Mouse (Mus musculus) heart, embryonic 10.5 days (tissue): ENCODE data around the gene Eno2. TPM values are rescaled to one million over a fixed set of nuclear protein-coding genes. Genes with fewer than 3 reads are reported as not detected.
"Not testable (repeated sequence)": the region's sequence is repeated elsewhere in the genome, so short reads cannot be mapped to it uniquely, and the experiment has no call there.

Source experiments
- DNase-seq: peaks from one replicate; pipeline ENCODE4 v3.0.0-alpha.2; 2017; ENCODE audit warnings: low spot score
- H3K27ac ChIP-seq: fragments of 300-500 bp; sonication (generic); 2 replicates; pipeline ENCODE4 v1.5.1; 2016; ENCODE audit warnings: mild to moderate bottlenecking
- H3K27me3 ChIP-seq: fragments of 300-500 bp; sonication (generic); 2 replicates; pipeline ENCODE4 v1.6.1; 2016; ENCODE audit warnings: mild to moderate bottlenecking; ENCODE audit not compliant: poor library complexity, insufficient read depth, severe bottlenecking
- H3K36me3 ChIP-seq: fragments of 300-500 bp; sonication (generic); 2 replicates; pipeline ENCODE4 v1.6.1; 2016; ENCODE audit warnings: mild to moderate bottlenecking, moderate library complexity
- H3K4me1 ChIP-seq: fragments of 300-500 bp; sonication (generic); 2 replicates; pipeline ENCODE4 v1.6.1; 2016; ENCODE audit warnings: mild to moderate bottlenecking
- H3K4me3 ChIP-seq: fragments of 300-500 bp; sonication (generic); 2 replicates; pipeline ENCODE4 v1.5.1; 2016; ENCODE audit warnings: mild to moderate bottlenecking, moderate library complexity
- H3K9me3 ChIP-seq: fragments of 300-500 bp; sonication (generic); 2 replicates; pipeline ENCODE4 v1.6.1; 2016; ENCODE audit warnings: mild to moderate bottlenecking, moderate library complexity
- WGBS: fragments of 180-500 bp; shearing (Covaris S2); methylation state at CpG from one replicate; pipeline ENCODE4 v1.1.7; 2016; 5-methylcytosine and 5-hydroxymethylcytosine counted together
- polyA plus RNA-seq: library from polyadenylated mRNA; unstranded; fragments of >200 nt; fragmentation: Nextera tagmentation; extraction: Ambion mirVana; gene quantifications from 2 replicates; pipeline ENCODE4 v1.2.1, GENCODE M21; 2016

Gene Eno2
- polyA plus RNA-seq, 1 experiment from 2014 or later: 4.5 TPM

DNA sequence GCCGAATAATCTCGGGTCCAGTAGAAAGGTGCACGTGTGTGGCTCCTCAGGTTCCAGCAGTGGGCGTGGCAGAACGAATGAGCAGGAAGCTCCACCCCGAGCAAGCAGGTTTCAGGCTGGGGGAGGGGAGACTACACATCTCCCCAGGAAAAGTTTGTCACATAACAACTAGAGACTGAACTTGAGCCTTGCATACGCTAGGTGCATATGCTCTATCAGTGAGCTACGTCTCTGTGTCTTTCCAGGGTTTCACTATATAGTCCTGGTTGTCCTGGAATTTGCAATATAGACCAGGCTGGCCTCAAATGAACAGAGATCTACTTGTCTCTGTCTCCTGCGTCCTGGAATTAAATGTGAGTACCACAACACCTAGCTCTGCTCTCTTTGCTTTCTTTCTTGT is 32.9 kb upstream of the Eno2 start:
- H3K9me3 ChIP-seq, H3K27me3 ChIP-seq, H3K4me1 ChIP-seq, H3K36me3 ChIP-seq, DNase-seq: not testable (repeated sequence)
- WGBS: 9% methylated on average over 7 of the region's 9 CpGs
- Histone ChIP-seq H3K4me3 (peak overlapping the region; percentile 45), H3K27ac (peak overlapping the region; percentile 62)

DNA sequence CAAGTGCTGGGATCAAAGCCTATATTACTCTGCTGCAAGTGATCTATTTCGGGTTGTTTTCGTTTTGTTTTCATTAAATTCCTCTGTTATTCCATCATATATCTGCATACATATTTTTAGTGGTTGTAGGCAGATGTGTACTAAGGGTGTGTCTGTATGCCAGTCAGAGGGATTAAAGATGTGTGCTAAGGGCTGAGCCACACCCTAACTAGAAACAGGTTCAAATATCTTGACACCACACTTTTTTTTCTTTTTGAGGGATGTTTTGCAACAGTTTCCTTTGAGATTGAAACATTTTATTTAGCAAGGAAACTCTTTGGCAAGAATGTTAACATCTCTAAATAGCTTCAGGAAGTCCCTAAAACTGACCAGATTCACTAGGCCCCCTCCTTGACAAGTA is 26.7 kb upstream of the Eno2 start:
- no peaks in the 10 kb centered on the region for H3K4me1 ChIP-seq
- no peaks in the 10 kb centered on the region for H3K27me3 ChIP-seq
- H3K4me3 ChIP-seq: no peak overlapping the region
- H3K27ac ChIP-seq: no peak overlapping the region
- no peak for DNase-seq
- WGBS: 79% methylated on average over 2 of the region's 2 CpGs
- no peaks in the 10 kb centered on the region for H3K9me3 ChIP-seq
- no peaks in the 10 kb centered on the region for H3K36me3 ChIP-seq

DNA sequence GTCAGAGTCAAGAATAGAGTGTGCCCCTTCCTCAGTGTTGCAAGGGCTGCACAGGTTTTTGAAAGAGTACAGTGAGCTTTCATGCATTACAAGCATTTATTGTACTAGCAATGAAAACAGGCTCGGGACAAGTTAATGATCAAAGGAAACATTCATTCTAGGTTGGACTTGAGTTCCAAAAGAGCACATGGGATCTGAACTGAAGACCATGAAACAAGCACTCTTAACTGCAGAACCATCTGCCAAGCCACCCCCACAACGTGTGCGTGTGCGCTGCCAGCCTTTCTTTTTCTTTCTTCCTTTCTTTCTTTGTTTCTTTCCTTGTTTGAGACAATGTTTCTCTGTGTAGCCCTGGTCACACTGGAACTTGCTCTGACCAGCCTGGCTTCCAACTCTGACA is 26.3 kb upstream of the Eno2 start:
- Histone ChIP-seq H3K4me3 (no peak overlapping the region), H3K27ac (no peak overlapping the region), H3K4me1 (no peaks in the 10 kb centered on the region), H3K9me3 (no peaks in the 10 kb centered on the region), H3K27me3 (no peaks in the 10 kb centered on the region), H3K36me3 (no peaks in the 10 kb centered on the region)
- WGBS: 84% methylated on average over 4 of the region's 4 CpGs
- no peak for DNase-seq

DNA sequence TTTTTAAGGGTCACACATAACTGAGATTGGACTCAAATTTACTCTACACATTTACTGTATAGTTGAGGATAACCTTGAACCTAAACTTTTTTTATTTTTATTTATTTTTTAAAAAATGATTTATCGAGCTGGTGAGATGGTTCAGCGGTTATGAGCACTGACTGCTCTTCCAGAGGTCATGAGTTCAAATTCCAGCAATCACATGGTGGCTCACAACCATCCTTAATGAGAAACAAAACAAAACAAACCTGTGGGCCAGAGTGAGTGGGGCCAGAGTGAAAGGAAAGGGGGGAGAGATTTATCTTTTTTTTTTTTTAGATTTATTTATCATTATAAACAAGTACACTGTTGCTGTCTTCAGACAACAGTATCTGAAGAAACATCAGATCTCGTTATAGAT is 22.4 kb upstream of the Eno2 start:
- no peak for DNase-seq
- no peak overlapping the region for H3K27ac ChIP-seq
- 80% methylated on average over 3 of the region's 3 CpGs for WGBS

DNA sequence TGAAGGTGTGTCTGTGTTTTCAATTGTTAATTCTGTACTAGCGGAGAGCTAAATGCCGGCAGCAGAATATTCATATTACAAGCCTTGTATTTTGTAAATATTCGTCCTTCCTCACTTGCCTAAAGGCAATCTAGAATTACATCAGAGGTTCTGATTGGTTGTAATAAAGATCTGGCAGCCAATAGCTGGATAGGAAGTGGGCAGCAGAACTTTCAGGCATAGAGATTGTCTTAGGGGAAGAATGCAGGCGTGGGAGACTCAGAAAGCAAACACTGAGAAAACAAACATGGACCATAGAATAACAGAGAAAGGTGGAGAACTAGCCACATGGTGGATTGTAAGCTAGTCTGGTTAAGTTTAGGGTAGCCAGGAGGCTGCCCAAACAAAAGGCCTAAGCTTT is 20.6 kb upstream of the Eno2 start:
- 67% methylated on average over 4 of the region's 4 CpGs for WGBS

More for the DNA sequence above, 22.4 kb upstream of the Eno2 start:
- no peaks in the 10 kb centered on the region for H3K9me3 ChIP-seq
- H3K4me1 ChIP-seq: no peaks in the 10 kb centered on the region
- no peaks in the 10 kb centered on the region for H3K27me3 ChIP-seq
- no peaks in the 10 kb centered on the region for H3K36me3 ChIP-seq
- H3K4me3 ChIP-seq: no peak overlapping the region

DNA sequence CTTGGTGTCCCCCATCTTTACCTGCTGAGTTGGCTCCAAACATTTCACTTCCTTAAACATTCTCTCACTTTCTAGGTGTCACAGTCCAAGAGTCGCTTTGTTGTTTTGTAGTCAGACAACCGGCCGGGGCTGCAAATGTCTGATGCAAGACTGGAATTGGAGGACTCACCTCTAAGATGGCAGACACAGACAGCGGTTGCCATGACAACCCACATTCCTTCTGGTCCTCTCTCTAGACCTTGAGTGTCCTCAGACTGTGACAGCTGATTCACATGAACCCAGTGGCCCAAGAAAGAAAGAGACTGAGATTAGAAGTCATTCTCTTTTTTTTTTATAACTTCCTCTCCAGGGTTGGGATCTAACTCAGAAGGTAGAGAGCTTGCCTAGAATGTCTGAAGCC is 20.0 kb upstream of the Eno2 start:
- Histone ChIP-seq H3K27me3 (no peaks in the 10 kb centered on the region), H3K4me3 (no peak overlapping the region), H3K4me1 (no peaks in the 10 kb centered on the region), H3K9me3 (no peaks in the 10 kb centered on the region), H3K27ac (no peak overlapping the region), H3K36me3 (no peaks in the 10 kb centered on the region)
- no peak for DNase-seq
- WGBS: 81% methylated on average over 4 of the region's 4 CpGs

More for the DNA sequence above, 20.6 kb upstream of the Eno2 start:
- H3K4me3 ChIP-seq: no peak overlapping the region
- DNase-seq: no peak
- H3K36me3 ChIP-seq: no peaks in the 10 kb centered on the region
- H3K4me1 ChIP-seq: no peaks in the 10 kb centered on the region
- H3K27me3 ChIP-seq: no peaks in the 10 kb centered on the region
- H3K27ac ChIP-seq: no peak overlapping the region
- H3K9me3 ChIP-seq: no peaks in the 10 kb centered on the region

DNA sequence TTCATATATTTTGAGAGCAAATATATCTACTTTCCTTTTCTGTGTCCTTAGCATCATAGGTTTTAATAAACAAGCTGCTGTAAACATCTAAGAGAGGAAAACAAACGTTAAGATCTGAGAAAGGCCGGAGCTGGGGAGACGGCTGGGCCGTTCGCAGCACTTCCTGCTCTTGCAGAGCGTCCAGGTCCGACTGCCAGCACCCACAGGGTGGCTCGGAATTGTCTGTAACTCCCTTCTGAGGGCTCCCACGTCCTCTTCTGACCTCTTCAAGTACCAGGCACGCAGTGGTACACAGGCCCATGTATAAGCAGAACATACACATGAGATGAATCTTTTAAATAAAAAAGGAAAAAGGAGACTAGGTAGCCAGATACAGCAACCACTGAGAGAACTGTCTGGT is 18.2 kb upstream of the Eno2 start:
- no peak overlapping the region for H3K27ac ChIP-seq
- no peaks in the 10 kb centered on the region for H3K9me3 ChIP-seq
- WGBS: 77% methylated on average over 10 of the region's 10 CpGs

DNA sequence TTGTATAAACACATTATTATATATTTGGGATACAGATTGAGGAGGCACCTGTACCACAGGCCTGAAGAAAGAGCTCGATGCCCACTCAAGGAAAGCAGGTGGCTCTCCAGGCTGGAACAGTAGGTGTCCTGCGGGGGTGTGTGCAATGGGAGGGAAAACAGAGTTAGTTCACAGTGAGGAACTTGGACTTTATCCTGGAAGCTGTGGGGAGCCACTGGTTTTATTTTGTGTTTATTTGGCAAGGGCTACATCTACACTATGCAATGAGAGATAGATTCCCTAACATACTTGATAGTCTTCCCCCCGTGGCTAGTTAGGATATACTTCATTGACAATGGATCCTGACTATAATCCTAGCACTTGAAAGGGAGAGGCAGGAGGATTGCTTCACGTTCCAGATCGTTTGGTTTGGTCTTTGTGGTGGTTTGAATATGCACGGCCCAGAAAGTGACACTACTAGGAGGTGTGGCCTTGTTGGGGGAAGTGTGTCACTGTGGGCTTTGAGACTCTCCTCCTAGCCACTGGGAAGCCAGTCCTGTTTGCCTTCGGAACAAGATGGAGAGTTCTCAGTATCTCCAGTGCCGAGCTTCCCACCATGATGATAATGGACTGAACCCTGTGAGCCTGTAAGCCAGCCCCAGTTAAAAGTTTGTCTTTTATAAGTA is 17.4 kb upstream of the Eno2 start:
- H3K27ac ChIP-seq: no peak overlapping the region

More for the DNA sequence above, 18.2 kb upstream of the Eno2 start:
- Histone ChIP-seq H3K36me3 (no peaks in the 10 kb centered on the region), H3K27me3 (no peaks in the 10 kb centered on the region), H3K4me1 (peaks cover under 1% of the 10 kb centered on the region; the same call in 1 of the 2 replicates), H3K4me3 (no peak overlapping the region)
- DNase-seq: no peak

DNA sequence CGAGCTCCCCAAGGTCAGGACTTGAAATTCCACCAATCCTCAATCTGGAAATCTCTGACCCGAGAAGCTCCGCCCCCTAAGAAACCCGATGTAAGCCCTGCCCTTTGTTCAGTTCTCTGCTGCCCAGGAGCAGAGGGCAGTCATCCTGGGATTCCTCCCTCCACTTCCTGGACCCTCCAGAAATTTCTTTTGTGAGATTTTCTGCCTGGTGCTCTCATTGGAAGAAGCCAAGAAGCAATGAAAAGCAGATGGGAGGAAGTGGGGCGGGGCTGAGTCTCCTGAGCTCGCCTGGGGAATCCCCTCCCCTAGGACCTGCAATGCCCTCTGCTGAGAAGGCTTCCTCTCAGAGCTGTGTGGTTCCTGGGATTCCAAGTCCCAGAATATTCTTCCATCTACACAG is 13.0 kb upstream of the Eno2 start:
- H3K27ac ChIP-seq: peak overlapping the region; percentile 63; the same call in 1 of the 2 replicates
- peak overlapping the region; percentile 32 for H3K4me3 ChIP-seq
- 23% methylated on average over 6 of the region's 6 CpGs for WGBS
- H3K4me1 ChIP-seq: peaks cover 23% of the 10 kb centered on the region
- DNase-seq: no peak
- H3K9me3 ChIP-seq: no peaks in the 10 kb centered on the region
- no peaks in the 10 kb centered on the region for H3K36me3 ChIP-seq
- H3K27me3 ChIP-seq: peaks cover 33% of the 10 kb centered on the region

More for the DNA sequence above, 17.4 kb upstream of the Eno2 start:
- WGBS: 58% methylated on average over 8 of the region's 8 CpGs
- no peak for DNase-seq
- Histone ChIP-seq H3K9me3 (no peaks in the 10 kb centered on the region), H3K27me3 (no peaks in the 10 kb centered on the region), H3K36me3 (no peaks in the 10 kb centered on the region), H3K4me3 (no peak overlapping the region), H3K4me1 (peaks cover 6% of the 10 kb centered on the region; the same call in 1 of the 2 replicates)

DNA sequence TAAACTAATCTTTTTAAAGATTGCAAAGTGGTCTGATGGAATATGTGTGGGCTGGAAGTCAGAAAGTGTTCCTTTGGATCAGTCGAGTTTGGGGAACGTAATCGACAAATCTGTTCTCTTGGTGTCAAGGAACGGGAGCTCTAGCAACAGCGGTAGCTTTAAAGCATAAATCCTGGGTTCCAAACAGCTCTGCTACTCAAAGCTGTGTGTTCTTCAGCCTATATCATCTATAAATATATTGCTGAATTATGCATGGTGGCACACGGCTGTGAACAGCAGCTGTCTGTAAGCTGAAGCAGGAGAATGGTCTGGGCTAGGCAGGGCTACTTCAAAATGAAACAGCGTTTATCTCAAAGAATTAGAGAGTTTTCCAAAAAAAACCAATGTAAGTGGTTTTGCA is 11.4 kb upstream of the Eno2 start:
- no peaks in the 10 kb centered on the region for H3K36me3 ChIP-seq
- no peaks in the 10 kb centered on the region for H3K9me3 ChIP-seq
- no peak overlapping the region for H3K27ac ChIP-seq
- no peak overlapping the region for H3K4me3 ChIP-seq
- H3K4me1 ChIP-seq: peaks cover 23% of the 10 kb centered on the region
- peaks cover 36% of the 10 kb centered on the region for H3K27me3 ChIP-seq
- 82% methylated on average over 7 of the region's 7 CpGs for WGBS
- DNase-seq: no peak

DNA sequence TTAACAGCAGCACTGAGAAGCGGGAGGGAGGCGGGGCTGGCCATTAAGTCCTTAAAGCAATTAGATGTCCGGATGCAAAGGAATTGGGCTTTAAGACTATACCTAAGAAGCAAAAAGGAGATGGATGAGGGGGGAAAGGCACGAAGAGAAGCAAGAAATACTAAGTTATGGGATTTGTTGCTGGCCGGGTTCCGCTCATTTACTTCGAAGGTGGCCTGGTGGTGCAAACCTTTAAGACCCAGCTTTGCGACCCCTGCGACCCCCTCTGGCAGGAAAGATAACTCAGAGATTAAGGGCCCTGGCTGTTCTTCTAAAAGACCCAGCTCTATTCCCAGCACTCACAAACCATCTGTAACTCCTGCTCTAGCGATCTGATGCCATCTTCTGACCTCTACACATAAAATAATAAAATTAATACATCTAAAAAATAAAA is 10.5 kb upstream of the Eno2 start:
- Histone ChIP-seq H3K4me3 (peak overlapping the region; percentile 60), H3K9me3 (no peaks in the 10 kb centered on the region), H3K4me1 (peaks cover 23% of the 10 kb centered on the region), H3K27ac (no peak overlapping the region), H3K27me3 (peaks cover 36% of the 10 kb centered on the region), H3K36me3 (no peaks in the 10 kb centered on the region)
- 3% methylated on average over 10 of the region's 10 CpGs for WGBS
- no peak for DNase-seq

DNA sequence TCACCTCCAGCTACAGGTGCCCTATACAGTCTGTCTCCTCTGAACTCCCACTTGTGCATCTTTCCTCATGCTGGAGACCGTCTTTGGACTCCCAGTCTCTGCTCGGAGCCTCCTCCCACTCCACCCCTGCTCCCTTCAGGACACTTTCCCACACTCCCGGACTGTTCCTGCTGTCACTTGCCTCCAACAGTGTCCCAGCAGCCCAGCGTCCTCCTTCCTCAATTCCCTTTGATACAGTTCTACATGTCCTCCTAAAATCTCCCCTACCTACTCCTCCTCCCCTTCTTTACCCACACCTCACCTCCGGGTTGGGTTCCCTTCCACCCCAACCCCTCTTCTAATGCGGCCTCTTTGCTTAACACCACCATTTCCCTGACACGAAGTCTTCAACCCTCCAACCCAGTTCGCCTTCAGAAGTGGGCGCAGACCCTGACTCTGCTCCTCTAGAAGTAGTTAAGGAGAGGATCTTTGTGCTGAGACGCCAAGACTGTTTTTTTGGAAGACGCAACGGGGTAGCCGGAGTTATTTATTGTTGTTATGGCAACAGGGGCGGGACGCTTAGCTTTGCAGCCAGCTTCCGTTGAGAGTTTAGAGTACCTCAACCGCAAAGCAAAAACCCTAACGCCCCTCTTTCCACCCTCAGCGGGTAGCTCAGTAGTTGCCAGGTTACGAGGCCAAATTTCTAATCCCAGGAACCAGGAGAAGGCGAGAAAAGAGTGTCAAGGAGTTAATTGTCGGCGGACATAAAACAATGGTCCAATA is 9.9 kb upstream of the Eno2 start, which contains the start of gene Lrrc23:
Gene Lrrc23, minus strand, starts transcription at position 506 of the 762 bp plus-strand sequence.
- 3% methylated on average over 23 of the region's 23 CpGs for WGBS
- Histone ChIP-seq H3K27me3 (peaks cover 36% of the 10 kb centered on the region), H3K36me3 (no peaks in the 10 kb centered on the region), H3K27ac (peak within 1 kb of the TSS; percentile 38; the same call in 1 of the 2 replicates), H3K4me1 (peaks cover 23% of the 10 kb centered on the region), H3K9me3 (no peaks in the 10 kb centered on the region), H3K4me3 (peak within 1 kb of the TSS; percentile 60)
- no peak for DNase-seq

DNA sequence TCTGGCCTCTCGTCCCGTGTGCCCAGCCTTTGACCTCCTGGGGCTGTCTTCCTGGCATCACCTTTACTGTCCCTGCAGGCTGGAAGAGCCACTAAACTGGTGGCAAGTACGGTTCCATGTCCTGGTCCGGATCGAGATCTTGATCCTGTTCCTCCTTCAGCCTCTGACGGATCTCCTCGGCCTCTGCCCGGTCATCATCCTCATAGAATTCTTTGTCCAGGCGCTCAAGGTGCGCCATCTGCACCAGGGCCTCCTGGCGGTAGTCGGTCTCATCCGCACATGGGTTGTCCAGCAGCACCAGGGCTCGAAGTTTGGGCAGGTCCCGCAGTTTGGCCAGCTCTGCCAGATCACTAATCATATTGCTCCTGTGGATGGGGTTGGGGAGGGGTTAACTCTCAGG is 1.0 kb upstream of the Eno2 start:
- H3K36me3 ChIP-seq: no peaks in the 10 kb centered on the region
- DNase-seq: no peak
- H3K27me3 ChIP-seq: peaks cover 71% of the 10 kb centered on the region
- 72% methylated on average over 15 of the region's 15 CpGs for WGBS
- H3K4me3 ChIP-seq: no peak overlapping the region
- H3K9me3 ChIP-seq: no peaks in the 10 kb centered on the region
- peaks cover 33% of the 10 kb centered on the region for H3K4me1 ChIP-seq
- peak overlapping the region; percentile 74 for H3K27ac ChIP-seq
